Comparison of ENCODE assay signal across 7 mouse cellular contexts in genomic region chr11:78924916-78925315, GRCm38 (mm10). TPM values are rescaled to one million over a fixed set of nuclear protein-coding genes. Genes with fewer than 3 reads are reported as not detected.
DNase-seq lines count a peak whose midpoint lies in the region; ATAC-seq and TF ChIP-seq lines count a peak whose summit lies in the region.

No protein-coding gene starts in this region.

- under 1% methylated on average over 37 of the region's 37 CpGs for WGBS in intestine, postnatal 0 days
- under 1% methylated on average over 36 of the region's 37 CpGs for WGBS in lung, embryonic 15.5 days

- H3K27ac ChIP-seq in intestine, postnatal 0 days (ENCODE audit: low read depth, low read length), result no peak overlapping the region
- 0 out of 2 replicates have a peak overlapping the region, but pooled peaks have one; percentile 13 for H3K27ac ChIP-seq in lung, embryonic 15.5 days

- H3K4me3 ChIP-seq in intestine, postnatal 0 days (ENCODE audit: low read depth, low read length), result peak overlapping the region; percentile 36
- peak overlapping the region; percentile 44 for H3K4me3 ChIP-seq in lung, embryonic 15.5 days

- H3K4me1 ChIP-seq in intestine, postnatal 0 days (replicated peaks; ENCODE audit: control insufficient read depth, insufficient read depth, low read length), result no peaks in the 10 kb centered on the region
- peaks cover 15% of the 10 kb centered on the region; the same call in 1 of the 2 replicates for H3K4me1 ChIP-seq in lung, embryonic 15.5 days

- peaks cover 26% of the 10 kb centered on the region for H3K27me3 ChIP-seq in intestine, postnatal 0 days (replicated peaks; ENCODE audit: control insufficient read depth, insufficient read depth, low read length)
- peaks cover 39% of the 10 kb centered on the region for H3K27me3 ChIP-seq in lung, embryonic 15.5 days

- TF ChIP-seq CTCF in intestine, postnatal 0 days (IDR thresholded peaks at IDR 0.05; ENCODE audit: low read depth), result no peak

- H3K4me2 ChIP-seq in intestine, postnatal 0 days (replicated peaks; ENCODE audit: low read depth), result peak overlapping the region; percentile 66
- H3K4me2 ChIP-seq in lung, embryonic 15.5 days, result peak overlapping the region; percentile 81

- H3K9me3 ChIP-seq in intestine, postnatal 0 days (ENCODE audit: control insufficient read depth), result no peaks in the 10 kb centered on the region
- no peaks in the 10 kb centered on the region for H3K9me3 ChIP-seq in lung, embryonic 15.5 days

- ATAC-seq in granulocyte monocyte progenitor cell, adult 5-6 weeks (replicated peaks; ENCODE audit: poor library complexity, severe bottlenecking), result peak; percentile 41
- no peak for ATAC-seq in intestine, postnatal 0 days
- peak; percentile 44 for ATAC-seq in lung, embryonic 15.5 days (ENCODE audit: borderline replicate concordance, extremely low read depth, low FRiP score, low TSS enrichment)

- DNase-seq in ES-CJ7 (ENCODE audit: low read depth, low spot score), result peak; percentile 19
- peak; percentile 65 for DNase-seq in adrenal gland, postnatal 14 days
- DNase-seq in ovary, postnatal 14 days (ENCODE audit: low spot score), result peak; percentile 22
- no peak for DNase-seq in spleen, postnatal 36 days (ENCODE audit: low spot score in 2 of 2)

- no peak overlapping the region; the same call in 1 of the 2 replicates for H3K9ac ChIP-seq in intestine, postnatal 0 days (ENCODE audit: low read depth, low read length)
- peak overlapping the region; percentile 40 for H3K9ac ChIP-seq in lung, embryonic 15.5 days

- H3K36me3 ChIP-seq in intestine, postnatal 0 days (ENCODE audit: control insufficient read depth, insufficient read depth), result no peaks in the 10 kb centered on the region
- H3K36me3 ChIP-seq in lung, embryonic 15.5 days, result no peaks in the 10 kb centered on the region

RNA-seq across cellular contexts. Expression of gene Nos2, which starts 4.3 kb away (rescaled TPM):
- total RNA-seq in adrenal gland, postnatal 14 days (2021), result 2.8 and 4.1 TPM in 2 replicates
- not detected in 2 replicates for total RNA-seq in granulocyte monocyte progenitor cell, adult 5-6 weeks (2014; fragmentation: Nextera tagmentation)
- total RNA-seq in granulocyte monocyte progenitor cell, adult 5-6 weeks (2017), result not detected in 2 replicates
- polyA plus RNA-seq in intestine, postnatal 0 days (2015; fragmentation: Nextera tagmentation; extraction: Ambion mirVana), result 0.21 and 0.26 TPM in 2 replicates
- 3.4 and 3.8 TPM in 2 replicates for polyA plus RNA-seq in lung, embryonic 15.5 days (2015; fragmentation: Nextera tagmentation; extraction: Ambion mirVana)

RNA-seq across cellular contexts. Expression of gene Lgals9, which starts 59.8 kb away (rescaled TPM):
- total RNA-seq in adrenal gland, postnatal 14 days (2021), result 39.8 and 79.2 TPM in 2 replicates
- 273 and 289 TPM in 2 replicates for total RNA-seq in granulocyte monocyte progenitor cell, adult 5-6 weeks (2014; fragmentation: Nextera tagmentation)
- 68.6 and 84.9 TPM in 2 replicates for total RNA-seq in granulocyte monocyte progenitor cell, adult 5-6 weeks (2017)
- polyA plus RNA-seq in intestine, postnatal 0 days (2015; fragmentation: Nextera tagmentation; extraction: Ambion mirVana), result 526 and 586 TPM in 2 replicates
- polyA plus RNA-seq in lung, embryonic 15.5 days (2015; fragmentation: Nextera tagmentation; extraction: Ambion mirVana), result 42.9 and 52.8 TPM in 2 replicates

Comparison
In these comparisons a context has a peak if more than half of its experiments do, and no peak if none do; other contexts are left out.
1. DNase-seq: peak in ES-CJ7 (single experiment), adrenal gland, postnatal 14 days (single experiment) and ovary, postnatal 14 days (single experiment); none in spleen, postnatal 36 days (0 of 2).